Mouse (Mus musculus) heart, embryonic 10.5 days (tissue): ENCODE measurements around the gene Slc11a2. TPM values are rescaled to one million over a fixed set of nuclear protein-coding genes. Genes with fewer than 3 reads are reported as not detected.
"Not testable (repeated sequence)": the region's sequence is repeated elsewhere in the genome, so short reads cannot be mapped to it uniquely, and the experiment has no call there.

Source experiments
- DNase-seq: peaks from one replicate; pipeline ENCODE4 v3.0.0-alpha.2; 2017; ENCODE audit warnings: low spot score
- H3K27ac ChIP-seq: fragments of 300-500 bp; sonication (generic); 2 replicates; pipeline ENCODE4 v1.5.1; 2016; ENCODE audit warnings: mild to moderate bottlenecking
- H3K27me3 ChIP-seq: fragments of 300-500 bp; sonication (generic); 2 replicates; pipeline ENCODE4 v1.6.1; 2016; ENCODE audit warnings: mild to moderate bottlenecking; ENCODE audit not compliant: poor library complexity, insufficient read depth, severe bottlenecking
- H3K36me3 ChIP-seq: fragments of 300-500 bp; sonication (generic); 2 replicates; pipeline ENCODE4 v1.6.1; 2016; ENCODE audit warnings: mild to moderate bottlenecking, moderate library complexity
- H3K4me1 ChIP-seq: fragments of 300-500 bp; sonication (generic); 2 replicates; pipeline ENCODE4 v1.6.1; 2016; ENCODE audit warnings: mild to moderate bottlenecking
- H3K4me3 ChIP-seq: fragments of 300-500 bp; sonication (generic); 2 replicates; pipeline ENCODE4 v1.5.1; 2016; ENCODE audit warnings: mild to moderate bottlenecking, moderate library complexity
- H3K9me3 ChIP-seq: fragments of 300-500 bp; sonication (generic); 2 replicates; pipeline ENCODE4 v1.6.1; 2016; ENCODE audit warnings: mild to moderate bottlenecking, moderate library complexity
- WGBS: fragments of 180-500 bp; shearing (Covaris S2); methylation state at CpG from one replicate; pipeline ENCODE4 v1.1.7; 2016; 5-methylcytosine and 5-hydroxymethylcytosine counted together
- polyA plus RNA-seq: library from polyadenylated mRNA; unstranded; fragments of >200 nt; fragmentation: Nextera tagmentation; extraction: Ambion mirVana; gene quantifications from 2 replicates; pipeline ENCODE4 v1.2.1, GENCODE M21; 2016

Gene Slc11a2
- polyA plus RNA-seq, 1 experiment from 2014 or later: 24.5 TPM

- WGBS: 77% methylated on average over 9 of the region's 9 CpGs
- no peaks in the 10 kb centered on the region for H3K9me3 ChIP-seq
- no peaks in the 10 kb centered on the region; the same call in 1 of the 2 replicates for H3K27me3 ChIP-seq
- H3K27ac ChIP-seq: no peak overlapping the region
- H3K36me3 ChIP-seq: peaks cover 5% of the 10 kb centered on the region
- no peak for DNase-seq
- no peak overlapping the region for H3K4me3 ChIP-seq
- peaks cover 47% of the 10 kb centered on the region for H3K4me1 ChIP-seq
These were observed 36.0 kb downstream of the Slc11a2 start for GRCm38 (mm10) chr15:100388886-100389285.

GRCm38 (mm10) chr15:100388224-100388835, 36.5 kb downstream of the Slc11a2 start:
- WGBS: 86% methylated on average over 16 of the region's 16 CpGs
- Histone ChIP-seq H3K4me3 (no peak overlapping the region), H3K9me3 (no peaks in the 10 kb centered on the region), H3K36me3 (no peaks in the 10 kb centered on the region), H3K27me3 (no peaks in the 10 kb centered on the region; the same call in 1 of the 2 replicates), H3K27ac (no peak overlapping the region), H3K4me1 (peaks cover 41% of the 10 kb centered on the region)
- DNase-seq: no peak

GRCm38 (mm10) chr15:100387544-100388223, 37.2 kb downstream of the Slc11a2 start:
- Histone ChIP-seq H3K4me3 (no peak overlapping the region), H3K4me1 (peaks cover 35% of the 10 kb centered on the region), H3K36me3 (no peaks in the 10 kb centered on the region), H3K27me3 (no peaks in the 10 kb centered on the region; the same call in 1 of the 2 replicates), H3K27ac (no peak overlapping the region), H3K9me3 (no peaks in the 10 kb centered on the region)
- no peak for DNase-seq
- WGBS: 91% methylated on average over 17 of the region's 17 CpGs

- Histone ChIP-seq H3K4me1 (peaks cover 16% of the 10 kb centered on the region), H3K4me3 (no peak overlapping the region), H3K27me3 (no peaks in the 10 kb centered on the region; the same call in 1 of the 2 replicates), H3K27ac (no peak overlapping the region), H3K36me3 (no peaks in the 10 kb centered on the region), H3K9me3 (no peaks in the 10 kb centered on the region)
- whole genome bisulfite sequencing: 92% methylated on average over 9 of the region's 9 CpGs
- no peak for DNase-seq
These were observed 39.2 kb downstream of the Slc11a2 start for GRCm38 (mm10) chr15:100385705-100386104.

- Histone ChIP-seq H3K27me3 (no peaks in the 10 kb centered on the region; the same call in 1 of the 2 replicates), H3K9me3 (no peaks in the 10 kb centered on the region), H3K4me3 (no peak overlapping the region), H3K4me1 (no peaks in the 10 kb centered on the region), H3K36me3 (no peaks in the 10 kb centered on the region), H3K27ac (no peak overlapping the region)
- no peak for DNase-seq
- WGBS: 70% methylated on average over 2 of the region's 2 CpGs
These were observed 44.8 kb downstream of the Slc11a2 start for GRCm38 (mm10) chr15:100380104-100380503.

GRCm38 (mm10) chr15:100379658-100380057, 45.2 kb downstream of the Slc11a2 start:
- Histone ChIP-seq H3K36me3 (no peaks in the 10 kb centered on the region), H3K27me3 (no peaks in the 10 kb centered on the region; the same call in 1 of the 2 replicates), H3K9me3 (no peaks in the 10 kb centered on the region), H3K4me1 (no peaks in the 10 kb centered on the region), H3K4me3 (no peak overlapping the region), H3K27ac (no peak overlapping the region)
- DNase-seq: no peak
- WGBS: 88% methylated on average over 8 of the region's 8 CpGs

GRCm38 (mm10) chr15:100377847-100378505, 46.9 kb downstream of the Slc11a2 start:
- 30% methylated on average over 4 of the region's 9 CpGs for WGBS
- DNase-seq, H3K9me3 ChIP-seq, H3K4me1 ChIP-seq, H3K27me3 ChIP-seq, H3K36me3 ChIP-seq, H3K27ac ChIP-seq, H3K4me3 ChIP-seq: not testable (repeated sequence)

GRCm38 (mm10) chr15:100375066-100375465, 49.8 kb downstream of the Slc11a2 start:
- H3K27me3 ChIP-seq: no peaks in the 10 kb centered on the region
- no peak overlapping the region for H3K4me3 ChIP-seq
- 26% methylated on average over 5 of the region's 5 CpGs for WGBS
- no peaks in the 10 kb centered on the region for H3K9me3 ChIP-seq
- no peak overlapping the region for H3K27ac ChIP-seq
- no peaks in the 10 kb centered on the region for H3K36me3 ChIP-seq
- no peak for DNase-seq
- H3K4me1 ChIP-seq: no peaks in the 10 kb centered on the region

- Histone ChIP-seq H3K4me1 (no peaks in the 10 kb centered on the region), H3K4me3 (no peak overlapping the region), H3K36me3 (no peaks in the 10 kb centered on the region), H3K9me3 (no peaks in the 10 kb centered on the region), H3K27ac (no peak overlapping the region), H3K27me3 (peaks cover 7% of the 10 kb centered on the region; the same call in 1 of the 2 replicates)
- 77% methylated on average over 7 of the region's 7 CpGs for WGBS
- DNase-seq: no peak
These were observed 57.8 kb downstream of the Slc11a2 start for GRCm38 (mm10) chr15:100367119-100367518.

GRCm38 (mm10) chr15:100365967-100366366, 58.9 kb downstream of the Slc11a2 start:
- H3K4me3 ChIP-seq, H3K9me3 ChIP-seq, H3K36me3 ChIP-seq, DNase-seq, H3K27ac ChIP-seq, H3K4me1 ChIP-seq, H3K27me3 ChIP-seq: not testable (repeated sequence)
- 79% methylated on average over 9 of the region's 9 CpGs for WGBS

- 69% methylated on average over 7 of the region's 7 CpGs for WGBS
- Histone ChIP-seq H3K9me3 (no peaks in the 10 kb centered on the region), H3K27ac (no peak within 1 kb of the TSS)
These were observed 60.6 kb downstream of the Slc11a2 start, which contains the start of gene Higd1c for GRCm38 (mm10) chr15:100364242-100364641. Gene Higd1c, plus strand, starts transcription at chr15:100364542.

GRCm38 (mm10) chr15:100355876-100356275, 69.0 kb downstream of the Slc11a2 start:
- Histone ChIP-seq H3K4me1 (peaks cover 10% of the 10 kb centered on the region), H3K9me3 (no peaks in the 10 kb centered on the region), H3K27ac (no peak overlapping the region), H3K36me3 (no peaks in the 10 kb centered on the region), H3K4me3 (no peak overlapping the region), H3K27me3 (no peaks in the 10 kb centered on the region; the same call in 1 of the 2 replicates)
- DNase-seq: no peak
- 81% methylated on average over 5 of the region's 5 CpGs for WGBS

More at GRCm38 (mm10) chr15:100364242-100364641, 60.6 kb downstream of the Slc11a2 start, which contains the start of gene Higd1c:
- Histone ChIP-seq H3K4me3 (no peak within 1 kb of the TSS), H3K4me1 (no peaks in the 10 kb centered on the region), H3K36me3 (no peaks in the 10 kb centered on the region), H3K27me3 (peaks cover 7% of the 10 kb centered on the region; the same call in 1 of the 2 replicates)
- no peak for DNase-seq

GRCm38 (mm10) chr15:100353399-100353798, 71.5 kb downstream of the Slc11a2 start:
- not testable (repeated sequence) for DNase-seq, H3K27ac ChIP-seq, H3K9me3 ChIP-seq, H3K36me3 ChIP-seq, H3K4me3 ChIP-seq, H3K27me3 ChIP-seq
- 84% methylated on average over 22 of the region's 22 CpGs for WGBS
- peaks cover 22% of the 10 kb centered on the region for H3K4me1 ChIP-seq
